Mouse (Mus musculus): ENCODE measurements around the gene D10Wsu102e.

D10Wsu102e gene

DNA sequence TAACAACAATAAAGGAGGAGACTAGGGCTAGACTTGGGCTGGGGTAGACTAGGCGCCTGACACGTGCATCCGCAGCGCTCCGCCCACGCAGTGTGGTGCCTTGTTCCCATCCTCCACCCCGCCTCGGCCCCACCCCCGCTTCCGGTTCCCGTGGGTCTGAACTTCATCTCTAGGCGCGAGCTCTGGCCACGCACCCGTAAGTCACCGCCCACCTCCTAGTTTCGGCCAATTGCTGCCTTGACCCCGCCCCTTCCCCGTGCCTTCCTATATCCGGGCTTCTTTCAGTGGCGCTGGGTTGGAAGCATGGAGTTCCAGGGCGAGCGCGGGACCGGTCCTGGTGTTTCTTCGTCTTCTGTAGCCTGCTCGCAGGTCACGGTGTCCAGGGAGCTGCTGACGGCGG lies at the start of gene D10Wsu102e:
Gene D10Wsu102e, plus strand, starts transcription at position 266 of the 400 bp plus-strand sequence.
- in situ Hi-C loops (cut with MboI; ENCODE audit: low sequenced_read_pairs) = no loop called here

DNA sequence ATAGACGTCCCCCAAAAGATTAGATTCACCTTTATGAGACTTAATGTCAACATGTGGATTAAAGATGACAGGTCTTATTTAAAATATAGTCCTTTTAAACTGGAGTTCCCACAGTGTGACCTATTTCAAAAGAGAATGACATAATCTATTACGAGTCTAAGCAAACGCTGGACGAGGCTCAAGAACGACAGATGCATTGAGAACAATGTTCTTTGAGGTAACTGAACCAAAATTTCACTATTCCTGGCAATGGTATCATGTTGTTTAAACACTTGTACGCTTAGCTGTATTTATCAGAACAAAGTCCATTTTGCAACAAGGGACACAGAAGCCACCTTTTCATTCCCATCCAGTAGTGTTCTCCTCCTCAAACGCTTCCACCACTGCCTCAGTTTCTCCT lies 49.7 kb upstream of the D10Wsu102e start:
- in situ Hi-C loops (cut with MboI; ENCODE audit: low sequenced_read_pairs) = no loop called here

DNA sequence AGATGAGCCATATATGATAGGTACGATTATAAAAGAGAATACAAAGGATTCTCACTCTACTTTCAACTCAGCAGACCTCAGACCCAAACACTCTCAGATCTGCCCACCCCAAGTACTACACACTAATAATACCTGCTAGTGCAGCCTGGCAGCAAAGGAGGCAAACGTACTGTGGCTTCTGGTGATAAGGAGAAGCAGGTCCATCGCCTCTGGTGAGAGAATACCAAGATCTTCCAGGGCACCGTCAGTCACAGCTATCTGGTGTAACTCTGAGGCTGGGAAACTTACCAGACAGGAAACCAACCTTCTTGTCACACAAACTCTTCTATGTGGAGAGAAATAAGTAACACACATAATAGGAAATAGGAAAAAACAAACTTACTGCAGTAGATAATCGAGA lies 47.0 kb upstream of the D10Wsu102e start:
- in situ Hi-C loops (cut with MboI; ENCODE audit: low sequenced_read_pairs) = no loop called here

DNA sequence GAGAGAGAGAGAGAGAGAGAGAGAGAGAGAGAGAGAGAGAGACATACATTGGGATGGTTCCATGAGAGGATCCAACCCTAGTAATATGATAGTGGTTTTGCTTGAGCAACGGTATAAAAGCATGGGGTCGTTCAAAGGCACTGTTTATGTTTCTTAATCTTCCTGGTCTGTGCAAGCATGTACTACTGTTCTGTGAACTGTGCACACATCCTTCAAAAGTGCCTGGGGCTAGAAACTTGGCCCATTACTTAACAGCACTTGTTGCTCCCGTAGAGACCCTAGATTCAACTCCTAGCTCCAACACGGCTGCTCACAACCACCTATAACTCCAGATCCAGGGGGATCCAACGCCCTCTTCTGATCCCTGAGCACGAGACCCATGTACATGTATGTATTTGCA lies 39.6 kb upstream of the D10Wsu102e start:
- in situ Hi-C loops (cut with MboI; ENCODE audit: low sequenced_read_pairs) = no loop called here

DNA sequence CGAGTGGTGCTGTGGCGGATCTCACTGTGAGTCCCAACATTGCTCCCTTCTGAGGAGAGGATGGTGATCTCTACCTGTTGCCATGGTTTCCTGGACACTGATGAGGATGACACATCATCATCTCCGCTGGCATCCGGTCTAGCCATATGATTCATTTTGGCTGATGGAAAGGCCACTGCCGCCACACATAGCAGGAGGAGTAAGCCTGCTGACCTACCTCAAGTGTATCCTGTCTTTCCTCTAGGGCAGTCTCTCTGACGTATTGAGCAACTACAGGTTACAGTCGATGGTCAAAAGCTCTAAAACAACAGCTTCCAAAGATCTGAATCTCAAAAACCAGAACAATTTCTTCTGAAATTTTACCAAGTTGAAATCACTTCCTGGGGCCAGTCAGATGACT lies 39.2 kb upstream of the D10Wsu102e start:
- in situ Hi-C loops (cut with MboI; ENCODE audit: low sequenced_read_pairs) = no loop called here

DNA sequence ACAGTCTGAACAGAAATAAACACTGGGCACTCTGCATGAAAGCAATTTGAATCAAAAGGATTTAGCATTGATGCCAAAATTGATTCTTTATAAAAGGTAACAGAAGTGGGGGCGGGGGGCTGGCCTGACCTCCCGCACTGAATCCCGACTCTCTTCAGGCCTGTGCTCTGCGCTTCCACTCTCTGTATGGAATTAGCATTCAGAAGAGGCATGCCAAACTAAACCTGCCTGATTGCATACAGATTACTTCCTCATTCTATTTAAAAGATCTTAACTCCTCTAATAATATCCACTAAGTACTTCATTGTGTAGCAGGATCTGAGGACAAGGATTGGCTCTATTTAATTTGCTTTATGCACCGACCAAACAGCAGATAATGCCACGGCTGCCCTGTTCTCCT lies 38.5 kb upstream of the D10Wsu102e start:
- in situ Hi-C loops (cut with MboI; ENCODE audit: low sequenced_read_pairs) = no loop called here

DNA sequence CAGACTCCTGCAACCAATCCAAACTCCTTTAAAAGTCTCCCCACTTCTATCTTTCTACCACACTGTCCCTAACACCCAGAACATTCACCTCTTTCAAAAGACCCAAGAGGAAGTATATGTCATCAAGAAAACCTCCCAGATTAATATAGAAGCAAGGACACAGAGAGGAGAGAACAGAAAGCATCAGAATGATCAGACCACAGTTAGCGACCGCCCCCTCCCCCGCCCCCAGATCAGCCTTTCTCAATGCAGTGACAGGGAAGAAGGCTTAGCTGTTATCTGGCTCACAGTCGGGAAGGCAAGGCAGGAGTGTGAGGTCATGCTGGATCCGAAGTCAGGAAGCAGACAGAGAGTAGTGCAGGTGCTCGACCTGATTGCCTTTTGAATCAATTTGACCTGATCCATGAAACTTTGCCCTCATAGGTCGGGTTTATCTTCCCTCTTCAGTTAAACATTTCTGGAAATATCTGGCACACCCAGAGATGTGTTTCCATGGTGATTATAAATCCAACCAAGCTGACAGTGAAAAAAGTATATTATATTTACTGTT lies 37.4 kb upstream of the D10Wsu102e start:
- in situ Hi-C loops (cut with MboI; ENCODE audit: low sequenced_read_pairs) = no loop called here

DNA sequence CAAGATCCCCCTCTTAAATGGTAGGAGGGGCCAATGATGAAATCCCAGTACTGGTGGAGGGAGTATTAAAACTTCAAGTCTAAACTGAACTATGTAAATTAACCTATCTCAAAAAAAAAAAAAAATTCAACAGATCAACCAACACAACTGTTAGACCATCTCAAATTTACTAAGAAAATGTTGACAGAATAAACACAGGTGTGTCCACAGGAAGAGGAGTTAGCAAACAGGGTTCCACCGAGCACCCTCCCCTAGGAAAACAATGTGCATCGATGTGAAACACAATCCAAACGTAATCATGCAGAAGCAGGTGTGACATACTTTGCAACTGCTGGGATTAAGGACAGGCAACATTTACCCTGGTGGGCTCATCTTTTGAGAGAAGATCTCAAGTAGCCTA lies 35.1 kb upstream of the D10Wsu102e start:
- in situ Hi-C loops (cut with MboI; ENCODE audit: low sequenced_read_pairs) = no loop called here

DNA sequence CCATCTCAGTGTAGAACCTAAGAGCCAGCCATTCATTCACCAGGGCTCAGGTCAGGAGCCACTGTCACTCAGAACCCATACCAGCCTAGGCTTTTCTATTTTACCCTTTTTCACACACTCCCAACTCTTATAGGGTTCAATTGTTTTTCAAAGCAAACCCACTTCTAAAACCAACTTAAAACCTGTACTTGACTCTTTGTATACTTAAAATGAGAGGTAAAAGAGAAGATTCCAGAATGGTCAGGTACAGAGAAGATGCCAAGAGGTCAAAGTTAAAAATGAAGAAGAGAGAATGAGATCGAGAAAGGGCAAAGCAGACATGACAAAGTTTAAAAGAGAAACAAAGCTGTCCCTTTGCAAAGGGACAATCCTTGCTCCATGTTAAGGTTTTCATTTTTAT lies 34.1 kb upstream of the D10Wsu102e start:
- in situ Hi-C loops (cut with MboI; ENCODE audit: low sequenced_read_pairs) = no loop called here

DNA sequence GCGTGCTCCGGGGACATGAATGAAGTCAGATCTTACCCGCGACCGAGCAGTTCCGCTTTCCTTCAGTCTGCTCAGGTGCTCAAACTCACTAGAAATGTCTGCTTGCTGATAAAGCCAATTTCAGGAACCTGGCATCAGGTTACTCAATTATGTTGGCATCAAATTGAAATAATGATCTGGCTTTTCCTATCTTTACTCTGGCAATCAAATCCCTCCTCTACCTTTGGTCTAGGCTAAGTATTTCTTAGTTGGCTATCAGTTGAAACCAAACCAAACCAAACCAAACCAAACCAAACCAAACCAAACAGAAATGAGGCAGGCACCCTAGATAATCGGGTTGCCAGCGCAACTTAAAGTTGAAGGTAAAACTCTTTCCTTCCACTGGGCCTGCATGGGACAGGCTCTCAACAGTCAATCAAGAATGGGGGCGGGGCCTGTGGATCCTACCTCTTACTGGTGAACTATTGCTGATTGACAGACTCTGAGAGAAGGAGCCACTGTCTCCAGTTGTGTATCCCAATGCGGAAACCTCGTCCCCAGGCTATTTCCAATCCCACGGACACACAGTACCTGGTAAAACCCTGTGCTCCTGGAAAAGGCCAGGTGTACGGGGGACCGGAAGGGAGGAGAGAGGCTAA lies 33.3 kb upstream of the D10Wsu102e start:
- in situ Hi-C loops (cut with MboI; ENCODE audit: low sequenced_read_pairs) = no loop called here

DNA sequence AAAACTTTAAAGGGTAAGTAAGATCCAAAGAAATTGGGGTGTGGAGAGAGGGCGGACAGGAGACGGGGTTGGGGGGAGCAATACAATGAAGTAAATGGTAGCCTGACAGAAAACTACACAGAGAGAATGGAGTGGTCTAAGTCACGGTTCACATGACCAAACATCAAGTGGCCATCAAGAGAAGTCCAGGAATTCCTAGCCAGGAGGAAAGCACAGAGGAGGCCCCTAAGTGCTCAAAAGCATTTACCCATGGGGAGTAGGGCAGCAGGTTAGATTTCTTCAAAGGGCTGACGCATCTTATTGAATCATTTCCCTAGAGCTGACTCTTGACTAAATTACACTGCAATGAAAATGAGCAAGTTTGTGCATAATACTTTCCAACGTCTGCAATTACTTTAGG lies 31.2 kb upstream of the D10Wsu102e start:
- in situ Hi-C loops (cut with MboI; ENCODE audit: low sequenced_read_pairs) = no loop called here

DNA sequence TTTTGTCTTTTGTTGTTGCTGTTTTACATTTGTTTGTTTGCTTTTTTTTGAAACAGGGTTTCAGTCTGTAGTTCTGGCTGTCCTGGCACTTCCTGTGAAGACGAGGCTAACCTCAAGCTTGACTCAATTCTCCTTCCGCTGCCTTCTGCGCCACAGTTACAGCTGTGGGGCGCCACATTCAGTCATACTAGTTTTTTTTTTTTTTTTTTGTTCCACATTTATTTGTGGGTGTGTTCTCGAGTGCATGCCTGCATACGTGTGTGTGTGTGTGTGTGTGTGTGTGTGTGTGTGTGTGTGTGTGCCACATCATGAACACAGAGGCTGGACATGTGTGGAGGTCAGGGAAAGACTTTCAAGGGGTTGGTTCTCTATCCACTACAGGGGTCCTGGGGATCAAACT lies 29.7 kb upstream of the D10Wsu102e start:
- in situ Hi-C loops (cut with MboI; ENCODE audit: low sequenced_read_pairs) = no loop called here

DNA sequence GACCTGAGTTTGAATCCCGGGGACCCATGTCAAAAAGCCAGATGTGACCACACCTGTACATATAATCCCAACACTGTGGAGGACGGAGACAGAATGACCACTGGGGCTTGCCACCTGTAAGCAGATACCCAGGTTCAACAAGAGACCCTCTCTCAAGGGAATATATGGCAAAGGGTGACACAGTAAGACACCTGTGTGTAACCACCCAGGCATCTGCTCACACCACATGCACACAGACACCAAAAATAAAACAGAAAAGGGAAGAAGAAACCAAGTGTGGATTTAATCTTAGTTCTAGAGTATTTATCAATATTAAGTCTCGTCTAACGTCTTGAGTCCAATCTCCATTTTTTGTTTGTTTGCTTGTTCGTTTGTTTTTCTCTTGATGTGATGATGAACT lies 28.2 kb upstream of the D10Wsu102e start:
- in situ Hi-C loops (cut with MboI; ENCODE audit: low sequenced_read_pairs) = no loop called here

DNA sequence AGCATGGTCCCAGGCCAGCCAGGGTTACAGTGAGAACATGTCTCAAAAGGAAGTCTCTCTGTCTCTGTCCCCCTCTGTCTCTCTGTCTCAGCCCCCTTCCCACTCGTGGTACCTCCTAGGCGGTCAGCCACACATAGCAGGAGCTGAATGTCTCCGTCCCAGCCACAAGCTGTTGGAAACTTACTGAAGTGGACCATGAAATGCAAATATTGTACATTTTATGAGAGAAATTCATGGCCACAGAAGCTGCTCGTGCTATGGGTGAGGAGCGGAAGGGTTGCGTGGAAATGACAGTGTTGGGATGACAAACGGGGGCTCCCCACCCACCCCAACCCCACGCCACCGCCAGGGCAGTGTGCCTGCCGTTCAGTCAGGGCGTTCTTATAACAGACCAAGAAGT lies 27.4 kb upstream of the D10Wsu102e start:
- in situ Hi-C loops (cut with MboI; ENCODE audit: low sequenced_read_pairs) = no loop called here

DNA sequence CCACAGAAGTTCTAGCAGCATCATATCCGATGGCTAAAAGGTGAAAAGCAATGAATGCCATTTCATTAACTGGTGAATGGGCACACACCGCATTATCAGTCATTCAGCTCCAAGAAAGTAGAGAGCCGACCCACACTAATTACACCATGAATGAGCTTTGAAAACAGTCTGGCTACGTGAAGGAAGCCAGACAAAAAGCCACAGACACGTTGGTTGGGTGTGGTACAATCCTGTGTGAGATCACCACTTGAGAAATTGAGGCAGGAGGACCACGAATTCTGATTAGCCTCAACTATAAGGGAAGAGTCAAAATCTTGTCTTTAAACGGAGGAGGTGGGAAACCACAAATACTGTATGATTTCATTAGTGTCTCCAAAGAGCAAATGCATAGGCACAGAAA lies 23.7 kb upstream of the D10Wsu102e start:
- in situ Hi-C loops (cut with MboI; ENCODE audit: low sequenced_read_pairs) = no loop called here

DNA sequence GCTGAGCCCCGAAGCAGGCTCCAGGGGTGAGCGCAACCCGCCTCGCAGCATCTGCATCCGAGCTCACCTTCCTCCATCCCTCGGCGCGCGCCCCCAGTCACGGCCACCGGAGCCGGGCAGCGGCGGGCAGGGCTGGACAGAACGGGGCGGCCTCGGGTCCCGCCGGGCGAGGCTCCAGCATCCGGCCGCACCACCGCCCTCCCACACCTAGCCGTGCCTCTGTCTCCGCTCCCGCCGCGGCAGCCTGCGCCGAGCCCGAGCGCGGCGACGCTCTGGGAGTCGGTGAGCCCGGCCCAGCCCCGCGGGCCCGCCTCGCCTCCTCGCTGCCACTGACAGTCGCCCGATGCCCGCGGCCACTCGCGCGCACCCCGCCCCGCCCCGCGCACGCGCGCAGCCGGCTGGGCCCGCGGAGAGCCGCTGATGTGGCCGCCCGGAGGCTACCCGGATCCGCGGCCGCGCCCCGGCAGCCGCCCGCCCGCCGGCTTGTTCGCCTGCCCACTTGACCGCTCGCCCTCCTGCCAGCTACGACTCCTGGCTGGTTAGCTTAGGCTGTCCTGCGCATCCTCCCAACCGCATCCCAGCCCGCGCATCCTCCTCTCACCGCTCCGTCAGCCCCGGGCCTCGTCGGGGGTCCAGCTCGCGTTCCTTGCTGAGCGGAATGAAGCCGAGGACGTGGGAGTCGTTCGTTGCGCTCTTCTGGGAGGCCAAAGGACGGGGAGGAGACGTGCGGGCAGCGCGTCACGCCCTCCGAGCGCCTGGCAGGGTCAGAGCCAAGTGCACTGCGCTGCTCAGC lies 22.7 kb upstream of the D10Wsu102e start, which contains the start of gene Slc41a2:
Gene Slc41a2, minus strand, starts transcription at position 724 of the 793 bp plus-strand sequence.
- in situ Hi-C loops (cut with MboI; ENCODE audit: low sequenced_read_pairs) = no loop called here

DNA sequence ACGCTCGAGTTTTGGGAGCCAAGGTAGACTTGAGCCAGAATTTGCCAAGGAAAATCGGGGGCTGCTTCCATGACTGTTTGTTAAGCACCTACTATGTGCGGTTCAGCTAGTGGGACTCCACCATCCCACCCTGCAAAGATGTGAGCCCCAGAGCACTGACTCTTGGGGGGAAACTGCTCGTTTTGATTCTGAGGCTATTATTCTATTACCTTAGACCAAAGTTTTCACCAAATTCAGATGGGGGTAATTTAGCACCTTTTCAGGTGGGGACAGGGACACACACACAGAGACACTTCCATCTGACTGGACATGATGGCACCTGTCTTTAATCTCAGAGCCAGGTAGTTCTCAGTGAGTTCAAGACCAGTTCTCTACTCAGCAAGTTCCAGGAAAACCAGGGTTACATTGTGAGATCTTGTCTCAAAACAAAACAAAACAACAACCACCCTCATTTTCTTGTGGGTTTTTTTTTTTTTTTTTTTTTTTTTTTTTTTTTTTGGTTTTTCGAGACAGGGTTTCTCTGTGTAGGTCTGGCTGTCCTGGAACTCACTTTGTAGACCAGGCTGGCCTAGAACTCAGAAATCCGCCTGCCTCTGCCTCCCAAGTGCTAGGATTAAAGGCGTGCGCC lies 21.9 kb upstream of the D10Wsu102e start:
- in situ Hi-C loops (cut with MboI; ENCODE audit: low sequenced_read_pairs) = no loop called here

DNA sequence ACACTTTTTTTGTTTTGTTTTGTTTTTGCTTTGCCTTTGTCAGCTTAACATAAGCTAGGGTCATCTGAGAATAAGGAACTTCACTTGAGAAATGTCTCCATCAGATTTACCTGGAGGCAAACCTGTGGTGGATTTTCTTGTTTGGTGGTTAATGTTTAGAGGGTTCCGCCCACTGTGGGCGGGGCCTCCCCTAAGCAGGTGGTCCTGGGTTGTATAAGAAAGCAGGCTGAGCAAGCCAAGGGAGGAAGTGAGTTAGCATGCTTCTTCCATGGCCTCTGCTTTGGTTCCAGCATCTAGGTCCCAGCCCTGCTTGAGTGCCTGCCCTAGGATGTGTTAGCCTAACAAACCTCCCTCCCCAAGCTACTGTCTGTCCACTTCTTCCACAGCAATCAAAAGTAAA lies 18.8 kb upstream of the D10Wsu102e start:
- in situ Hi-C loops (cut with MboI; ENCODE audit: low sequenced_read_pairs) = no loop called here

DNA sequence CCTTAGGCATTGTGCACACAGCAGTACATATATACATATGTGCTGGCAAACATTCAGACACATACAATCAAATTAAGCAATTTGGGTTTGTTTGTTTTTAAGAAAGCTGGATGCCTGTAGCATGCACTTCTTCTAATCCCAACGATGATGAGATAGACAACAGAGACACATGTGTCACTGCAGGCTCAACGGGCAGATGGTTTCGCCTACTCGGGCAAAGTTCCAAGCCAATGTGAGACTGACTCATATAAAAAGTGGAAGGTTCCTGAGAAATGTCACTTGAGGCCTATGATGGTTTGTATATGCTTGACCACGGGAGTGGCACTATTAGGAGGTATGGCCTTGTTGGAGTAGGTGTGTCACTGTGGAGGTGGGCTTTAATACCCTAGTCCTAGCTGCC lies 16.9 kb upstream of the D10Wsu102e start:
- in situ Hi-C loops (cut with MboI; ENCODE audit: low sequenced_read_pairs) = no loop called here

DNA sequence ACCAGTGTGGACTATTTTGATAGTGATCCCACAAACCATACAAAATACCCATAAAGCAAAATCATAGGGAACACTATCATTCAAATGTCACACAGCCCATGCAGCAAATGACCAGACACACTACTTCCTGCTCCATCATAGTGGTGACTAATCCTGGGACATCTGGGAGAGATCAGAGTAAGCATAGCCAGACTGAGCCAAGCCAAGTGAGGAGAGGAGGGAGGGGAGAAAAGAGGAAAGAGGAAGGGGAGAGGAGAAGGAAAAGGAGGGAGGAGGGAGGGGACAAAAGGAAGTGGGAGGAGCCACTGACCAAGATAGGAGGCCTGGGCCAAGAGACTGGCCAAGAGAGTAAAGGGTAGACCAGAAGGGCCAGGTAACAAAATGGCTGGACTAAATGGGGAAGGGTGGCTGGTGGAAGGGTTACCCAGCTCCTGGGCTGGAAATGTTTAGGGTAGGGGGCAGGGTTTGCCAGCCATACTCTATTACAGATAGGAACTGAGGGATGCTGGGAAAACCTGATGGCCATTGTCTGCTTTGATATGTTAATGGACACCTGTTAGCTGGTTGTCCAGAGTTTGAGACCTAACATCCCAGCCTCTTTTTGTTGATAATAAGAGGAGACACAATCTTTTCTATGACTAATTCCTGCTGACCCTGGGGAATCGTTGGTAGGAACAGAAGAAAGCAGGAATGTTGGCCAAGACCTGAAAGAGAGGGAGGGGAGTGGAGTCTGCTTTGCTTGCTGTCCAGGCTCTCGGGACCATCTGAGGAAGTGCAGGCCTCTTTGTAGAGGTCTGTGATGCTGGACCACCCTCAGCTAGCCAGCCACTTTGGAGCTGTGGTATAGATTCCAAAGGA lies 16.0 kb upstream of the D10Wsu102e start:
- in situ Hi-C loops (cut with MboI; ENCODE audit: low sequenced_read_pairs) = no loop called here

All from CH12F3 (cell line).